Mouse (Mus musculus) heart, embryonic 12.5 days (tissue): ENCODE data around the gene Wdr48. TPM values are rescaled to one million over a fixed set of nuclear protein-coding genes. Genes with fewer than 3 reads are reported as not detected.

Experiments
- ATAC-seq: fragments of 200-750 bp; cut with Nextera tagmentation; 2 replicates; pipeline ENCODE4 v1.8.0; 2017; ENCODE audit warnings: moderate TSS enrichment, moderate library complexity; ENCODE audit not compliant: insufficient number of reproducible peaks, low FRiP score
- H3K27ac ChIP-seq: fragments of 300-500 bp; sonication (generic); 2 replicates; pipeline ENCODE4 v1.5.1; 2016; ENCODE audit warnings: mild to moderate bottlenecking, moderate library complexity; ENCODE audit not compliant: poor library complexity, severe bottlenecking
- H3K27me3 ChIP-seq: fragments of 300-500 bp; sonication (generic); replicated peaks from 2 replicates; pipeline ENCODE4 v1.6.1; 2016; ENCODE audit warnings: mild to moderate bottlenecking, moderate library complexity
- H3K36me3 ChIP-seq: fragments of 300-500 bp; sonication (generic); 2 replicates; pipeline ENCODE4 v1.6.1; 2016; ENCODE audit warnings: mild to moderate bottlenecking, moderate library complexity
- H3K4me1 ChIP-seq: fragments of 300-500 bp; sonication (generic); replicated peaks from 2 replicates; pipeline ENCODE4 v1.6.1; 2016; ENCODE audit warnings: mild to moderate bottlenecking
- H3K4me2 ChIP-seq: fragments of 300-500 bp; sonication (generic); 2 replicates; pipeline ENCODE4 v1.6.1; 2016; ENCODE audit warnings: mild to moderate bottlenecking, moderate library complexity
- H3K4me3 ChIP-seq: fragments of 300-500 bp; sonication (generic); 2 replicates; pipeline ENCODE4 v1.5.1; 2016; ENCODE audit warnings: mild to moderate bottlenecking
- H3K9ac ChIP-seq: fragments of 300-500 bp; sonication (generic); 2 replicates; pipeline ENCODE4 v1.6.1; 2016; ENCODE audit warnings: mild to moderate bottlenecking, moderate library complexity
- H3K9me3 ChIP-seq: fragments of 300-500 bp; sonication (generic); replicated peaks from 2 replicates; pipeline ENCODE4 v1.6.1; 2016; ENCODE audit warnings: mild to moderate bottlenecking, moderate library complexity
- WGBS: fragments of 180-500 bp; shearing (Covaris S2); methylation state at CpG from one replicate; pipeline ENCODE4 v1.1.7; 2016; 5-methylcytosine and 5-hydroxymethylcytosine counted together
- polyA plus RNA-seq: library from polyadenylated mRNA; unstranded; fragments of >200 nt; fragmentation: Nextera tagmentation; extraction: Ambion mirVana; gene quantifications from 2 replicates; pipeline ENCODE4 v1.2.1, GENCODE M21; 2016

Gene Wdr48
- polyA plus RNA-seq, 1 experiment from 2014 or later: 46.0 TPM

- H3K27ac ChIP-seq: peak overlapping the region; percentile 56; the same call in 1 of the 2 replicates
- whole genome bisulfite sequencing: 81% methylated on average over 7 of the region's 7 CpGs
- H3K4me1 ChIP-seq: peaks cover 26% of the 10 kb centered on the region
- H3K4me2 ChIP-seq: no peak overlapping the region
- ATAC-seq: no peak
- peaks cover 44% of the 10 kb centered on the region for H3K36me3 ChIP-seq
- no peaks in the 10 kb centered on the region for H3K27me3 ChIP-seq
- no peaks in the 10 kb centered on the region for H3K9me3 ChIP-seq
- no peak overlapping the region for H3K9ac ChIP-seq
- no peak overlapping the region for H3K4me3 ChIP-seq
Measured at GRCm38 (mm10) chr9:119970763-119971656, 76.3 kb downstream of the Wdr48 start.

GRCm38 (mm10) chr9:119972166-119972565, 77.5 kb downstream of the Wdr48 start:
- WGBS: 87% methylated on average over 10 of the region's 10 CpGs
- H3K4me2 ChIP-seq: no peak overlapping the region
- ATAC-seq: no peak
- H3K4me1 ChIP-seq: peaks cover 35% of the 10 kb centered on the region
- no peak overlapping the region for H3K4me3 ChIP-seq
- no peaks in the 10 kb centered on the region for H3K9me3 ChIP-seq
- H3K27me3 ChIP-seq: no peaks in the 10 kb centered on the region
- no peak overlapping the region for H3K27ac ChIP-seq
- H3K9ac ChIP-seq: no peak overlapping the region
- peaks cover 44% of the 10 kb centered on the region for H3K36me3 ChIP-seq

- H3K4me3 ChIP-seq: no peak overlapping the region
- 85% methylated on average over 12 of the region's 12 CpGs for WGBS
- ATAC-seq: no peak
- no peak overlapping the region for H3K9ac ChIP-seq
- no peaks in the 10 kb centered on the region for H3K27me3 ChIP-seq
- no peak overlapping the region for H3K27ac ChIP-seq
- peaks cover 39% of the 10 kb centered on the region for H3K4me1 ChIP-seq
- H3K36me3 ChIP-seq: peaks cover 44% of the 10 kb centered on the region
- H3K9me3 ChIP-seq: no peaks in the 10 kb centered on the region
- H3K4me2 ChIP-seq: no peak overlapping the region
Measured at GRCm38 (mm10) chr9:119972582-119972981, 77.9 kb downstream of the Wdr48 start.

GRCm38 (mm10) chr9:119973281-119973680, 78.6 kb downstream of the Wdr48 start:
- no peak overlapping the region for H3K9ac ChIP-seq
- WGBS: 92% methylated on average over 23 of the region's 23 CpGs
- no peaks in the 10 kb centered on the region for H3K9me3 ChIP-seq
- no peaks in the 10 kb centered on the region for H3K27me3 ChIP-seq
- peaks cover 44% of the 10 kb centered on the region for H3K36me3 ChIP-seq
- no peak overlapping the region for H3K4me3 ChIP-seq
- no peak for ATAC-seq
- no peak overlapping the region for H3K4me2 ChIP-seq
- H3K27ac ChIP-seq: no peak overlapping the region
- H3K4me1 ChIP-seq: peaks cover 46% of the 10 kb centered on the region

- no peak for ATAC-seq
- 89% methylated on average over 27 of the region's 27 CpGs for WGBS
- no peak overlapping the region for H3K9ac ChIP-seq
- H3K4me1 ChIP-seq: peaks cover 52% of the 10 kb centered on the region
- no peaks in the 10 kb centered on the region for H3K9me3 ChIP-seq
- H3K27me3 ChIP-seq: no peaks in the 10 kb centered on the region
- H3K36me3 ChIP-seq: peaks cover 44% of the 10 kb centered on the region
- no peak overlapping the region for H3K4me2 ChIP-seq
- no peak overlapping the region for H3K4me3 ChIP-seq
- H3K27ac ChIP-seq: no peak overlapping the region
Measured at GRCm38 (mm10) chr9:119973869-119974520, 79.3 kb downstream of the Wdr48 start.

- H3K4me1 ChIP-seq: peaks cover 53% of the 10 kb centered on the region
- no peak overlapping the region for H3K4me2 ChIP-seq
Measured at GRCm38 (mm10) chr9:119974609-119975008, 79.9 kb downstream of the Wdr48 start.

GRCm38 (mm10) chr9:119975286-119975685, 80.6 kb downstream of the Wdr48 start:
- Histone ChIP-seq H3K4me2 (no peak overlapping the region), H3K9me3 (no peaks in the 10 kb centered on the region), H3K4me1 (peaks cover 53% of the 10 kb centered on the region), H3K36me3 (peaks cover 44% of the 10 kb centered on the region), H3K4me3 (no peak overlapping the region), H3K27ac (no peak overlapping the region), H3K27me3 (no peaks in the 10 kb centered on the region), H3K9ac (no peak overlapping the region)
- 90% methylated on average over 4 of the region's 4 CpGs for WGBS
- ATAC-seq: no peak

More at GRCm38 (mm10) chr9:119974609-119975008, 79.9 kb downstream of the Wdr48 start:
- no peak for ATAC-seq
- Histone ChIP-seq H3K27me3 (no peaks in the 10 kb centered on the region), H3K9me3 (no peaks in the 10 kb centered on the region), H3K9ac (no peak overlapping the region), H3K27ac (no peak overlapping the region), H3K36me3 (peaks cover 44% of the 10 kb centered on the region), H3K4me3 (no peak overlapping the region)
- WGBS: 76% methylated on average over 5 of the region's 5 CpGs

Other genes starting within 250 kb of the Wdr48 start
- gene Scn10a, start 175.6 kb upstream of the Wdr48 start, polyA plus RNA-seq: 0.86 and 1.1 TPM in 2 replicates
- gene Scn11a, start 69.4 kb upstream of the Wdr48 start, polyA plus RNA-seq: not detected in 2 replicates
- gene Gorasp1, start 42.7 kb downstream of the Wdr48 start, polyA plus RNA-seq: 21.7 and 21.8 TPM in 2 replicates
- gene Ttc21a, start 42.7 kb downstream of the Wdr48 start, polyA plus RNA-seq: 0.23 and 0.53 TPM in 2 replicates
- gene Csrnp1, start 89.8 kb downstream of the Wdr48 start, polyA plus RNA-seq: 8.2 TPM in 2 replicates
- 82.9 and 92.6 TPM in 2 replicates for gene Xirp1, start 128.7 kb downstream of the Wdr48 start, polyA plus RNA-seq
- 4.4 and 4.9 TPM in 2 replicates for gene Cx3cr1, start 175.0 kb downstream of the Wdr48 start, polyA plus RNA-seq
- not detected in 2 replicates for gene Ccr8, start 197.2 kb downstream of the Wdr48 start, polyA plus RNA-seq
- 24.9 and 26.2 TPM in 2 replicates for gene Slc25a38, start 215.5 kb downstream of the Wdr48 start, polyA plus RNA-seq
- 764 and 771 TPM in 2 replicates for gene Rpsa, start 232.8 kb downstream of the Wdr48 start, polyA plus RNA-seq